Mouse (Mus musculus) hindlimb bud, embryonic 11.5 days (tissue): ENCODE data around the gene Gm7792.
"Not testable (repeated sequence)": the region's sequence is repeated elsewhere in the genome, so short reads cannot be mapped to it uniquely, and the experiment has no call there.

Source experiments
- DNase-seq: peaks from one replicate; pipeline ENCODE4 v3.0.0-alpha.2; 2012; ENCODE audit warnings: low read depth, low spot score; ENCODE audit errors: extremely low spot score

Gene Gm7792

GRCm38 (mm10) chr5:93843476-93843875, at the start of gene Gm7792:
Gene Gm7792 (plus strand): TSS chr5:93843776.
- not testable (repeated sequence) for DNase-seq
